Comparison of ENCODE assay signal across 7 mouse cellular contexts in the genomic region with DNA sequence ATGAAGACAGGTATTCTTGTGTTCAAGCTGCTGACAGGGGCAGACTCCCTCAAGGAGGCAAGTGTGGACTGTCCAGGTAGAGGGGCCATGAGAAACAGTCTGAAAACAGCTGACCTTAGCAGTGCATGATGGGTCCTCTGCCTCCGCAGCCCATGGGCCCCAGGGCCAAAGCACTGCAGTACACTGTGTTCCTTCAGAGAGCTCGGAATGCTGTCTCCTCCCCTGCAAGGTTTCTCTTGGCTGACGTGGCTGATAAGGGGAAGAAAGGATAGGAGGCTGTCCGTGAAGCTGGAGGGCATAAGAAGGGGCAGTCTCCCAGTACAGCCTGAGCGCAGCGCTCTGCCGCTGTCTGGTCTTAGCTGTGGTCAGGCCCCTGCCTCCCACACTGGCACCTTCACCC. TPM values are rescaled to one million over a fixed set of nuclear protein-coding genes. Genes with fewer than 3 reads are reported as not detected.
DNase-seq lines count a peak whose midpoint lies in the region; ATAC-seq lines count a peak whose summit lies in the region.

No protein-coding gene starts in this region.

- peak overlapping the region; percentile 80 for H3K27ac ChIP-seq in embryonic facial prominence, embryonic 10.5 days (replicated peaks)
- H3K27ac ChIP-seq in intestine, embryonic 16.5 days (ENCODE audit: low read length) = peak overlapping the region; percentile 74

- H3K4me2 ChIP-seq in intestine, embryonic 16.5 days (ENCODE audit: low read depth, low read length) = no peak overlapping the region

- peaks cover 98% of the 10 kb centered on the region for H3K4me1 ChIP-seq in embryonic facial prominence, embryonic 10.5 days
- H3K4me1 ChIP-seq in intestine, embryonic 16.5 days (ENCODE audit: control insufficient read depth, insufficient read depth, low read length) = peaks cover 33% of the 10 kb centered on the region

- 36% methylated on average over 7 of the region's 7 CpGs for WGBS in embryonic facial prominence, embryonic 10.5 days
- WGBS in intestine, embryonic 16.5 days = 58% methylated on average over 7 of the region's 7 CpGs

- H3K9me3 ChIP-seq in embryonic facial prominence, embryonic 10.5 days = no peaks in the 10 kb centered on the region
- H3K9me3 ChIP-seq in intestine, embryonic 16.5 days (ENCODE audit: control insufficient read depth, low read length) = no peaks in the 10 kb centered on the region

- H3K36me3 ChIP-seq in embryonic facial prominence, embryonic 10.5 days (replicated peaks) = 0 out of 2 replicates have a peak, but pooled peaks cover 7% of the 10 kb centered on the region
- no peaks in the 10 kb centered on the region for H3K36me3 ChIP-seq in intestine, embryonic 16.5 days (ENCODE audit: control insufficient read depth, insufficient read depth, low read length)

- H3K4me3 ChIP-seq in embryonic facial prominence, embryonic 10.5 days = no peak overlapping the region
- H3K4me3 ChIP-seq in intestine, embryonic 16.5 days (ENCODE audit: low read length) = no peak overlapping the region

- H3K9ac ChIP-seq in intestine, embryonic 16.5 days (ENCODE audit: low read depth, low read length) = peak overlapping the region; percentile 56

- DNase-seq in embryonic facial prominence, embryonic 10.5 days (ENCODE audit: low spot score) = no peak
- peak; percentile 98 for DNase-seq in heart, adult 11 months
- peak; percentile 47 for DNase-seq in lung, postnatal 10 days
- peak; percentile 26 to 62 for DNase-seq in urinary bladder, postnatal 36 days (ENCODE audit: low spot score in 2 of 2)
- DNase-seq in layer of hippocampus, adult 18-20 months (ENCODE audit: low spot score in 2 of 2) = no peak
- DNase-seq in layer of hippocampus, postnatal 10 days (ENCODE audit: low spot score in 2 of 2) = no peak

- ATAC-seq in intestine, embryonic 16.5 days = peak; percentile 65

- 0 out of 2 replicates have a peak, but pooled peaks cover 4% of the 10 kb centered on the region for H3K27me3 ChIP-seq in embryonic facial prominence, embryonic 10.5 days (replicated peaks; ENCODE audit: low read depth, poor library complexity, severe bottlenecking)
- H3K27me3 ChIP-seq in intestine, embryonic 16.5 days (replicated peaks; ENCODE audit: control insufficient read depth, insufficient read depth, low read length) = no peaks in the 10 kb centered on the region

RNA-seq across cellular contexts. Expression of gene Traf3ip2, which starts 54.9 kb away (rescaled TPM):
- 12.9 and 14.8 TPM in 2 replicates for polyA plus RNA-seq in embryonic facial prominence, embryonic 10.5 days (2016; fragmentation: Nextera tagmentation; extraction: Ambion mirVana)
- 28.0 and 33.4 TPM in 2 replicates for polyA plus RNA-seq in intestine, embryonic 16.5 days (2015; fragmentation: Nextera tagmentation; extraction: Ambion mirVana)
- total RNA-seq in layer of hippocampus, adult 18-20 months (2021) = 1 to 10 TPM; 1.5 to 2.1 TPM
- total RNA-seq in layer of hippocampus, postnatal 10 days (2021) = 1 to 10 TPM; 1.9 to 2.0 TPM

Comparison
In these comparisons a context has a peak if more than half of its experiments do, and no peak if none do; other contexts are left out.
1. DNase-seq: peak in heart, adult 11 months (single experiment), lung, postnatal 10 days (single experiment) and urinary bladder, postnatal 36 days (2 of 2); none in embryonic facial prominence, embryonic 10.5 days (single experiment), layer of hippocampus, adult 18-20 months (0 of 2) and layer of hippocampus, postnatal 10 days (0 of 2).